Comparison of ENCODE assay signal across 15 mouse cellular contexts in the genomic region with DNA sequence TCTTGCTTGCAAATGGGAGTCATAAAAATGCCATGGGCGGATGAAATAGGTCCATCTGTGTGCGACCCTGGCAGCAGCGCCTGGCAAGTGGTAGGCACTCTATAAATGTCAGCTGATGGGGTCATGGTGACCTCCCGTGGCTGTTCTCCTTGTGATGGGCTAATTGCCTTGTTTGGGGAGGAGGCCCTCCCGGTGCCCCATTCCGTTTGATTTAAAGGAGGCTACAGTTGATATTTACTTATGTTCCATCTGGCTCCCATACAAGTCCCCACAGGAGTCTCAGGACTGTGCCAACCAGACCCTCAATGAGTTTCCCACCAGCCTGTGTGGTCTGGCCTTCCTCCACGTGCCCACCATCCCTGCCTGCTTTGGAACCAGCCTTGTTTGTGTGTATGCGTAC.
DNase-seq lines count a peak whose midpoint lies in the region; ATAC-seq lines count a peak whose summit lies in the region.
"Had no signal": no experiment of that assay in that cellular context is flagged by ENCODE, and none has a peak within 500 bp of the region (broad histone marks: within the 10 kb centered on the region; RNA-seq: fewer than 3 reads in every experiment).

No protein-coding gene starts in this region.

- no peaks in the 10 kb centered on the region; the same call in 1 of the 2 replicates for H3K9me3 ChIP-seq in heart, embryonic 11.5 days (replicated peaks; ENCODE audit: control insufficient read depth, low read length)
- H3K9me3 ChIP-seq in midbrain, embryonic 11.5 days (ENCODE audit: control insufficient read depth, low read length): no peaks in the 10 kb centered on the region
- no peaks in the 10 kb centered on the region for H3K9me3 ChIP-seq in midbrain, embryonic 16.5 days (replicated peaks; ENCODE audit: control insufficient read depth, low read length, poor library complexity, severe bottlenecking)
- no peaks in the 10 kb centered on the region for H3K9me3 ChIP-seq in neural tube, embryonic 14.5 days (ENCODE audit: control insufficient read depth, low read length)
- H3K9me3 ChIP-seq: heart, embryonic 15.5 days; hindbrain, embryonic 13.5 days; kidney, embryonic 15.5 days had no signal

- no peak overlapping the region for H3K27ac ChIP-seq in heart, embryonic 11.5 days (ENCODE audit: low read depth, low read length)
- H3K27ac ChIP-seq in midbrain, embryonic 11.5 days (ENCODE audit: low read depth, low read length): no peak overlapping the region
- H3K27ac ChIP-seq in midbrain, embryonic 16.5 days (ENCODE audit: low read length): no peak overlapping the region
- H3K27ac ChIP-seq in neural tube, embryonic 14.5 days (ENCODE audit: low read depth, low read length): no peak overlapping the region
- H3K27ac ChIP-seq: heart, embryonic 15.5 days; hindbrain, embryonic 13.5 days; macrophage had no signal

- no peak overlapping the region for H3K4me2 ChIP-seq in heart, embryonic 11.5 days
- H3K4me2 ChIP-seq in midbrain, embryonic 11.5 days: no peak overlapping the region
- H3K4me2 ChIP-seq in midbrain, embryonic 16.5 days (ENCODE audit: low read length): no peak overlapping the region
- no peak overlapping the region for H3K4me2 ChIP-seq in neural tube, embryonic 14.5 days (ENCODE audit: low read depth, low read length)
- H3K4me2 ChIP-seq: heart, embryonic 15.5 days; hindbrain, embryonic 13.5 days; kidney, embryonic 15.5 days had no signal

- DNase-seq in heart, adult 11 months: peak; percentile 48
- peak; percentile 41 for DNase-seq in midbrain, embryonic 11.5 days (ENCODE audit: low spot score, missing footprints)
- DNase-seq in forelimb bud, embryonic 11.5 days (ENCODE audit: low read depth, low spot score): peak; percentile 48
- no peak for DNase-seq in adrenal gland, adult 2 months
- DNase-seq: liver; lung, adult 2 months; right cerebral cortex, postnatal 4 days; thymus, postnatal 25 days had no signal

- no peaks in the 10 kb centered on the region for H3K36me3 ChIP-seq in heart, embryonic 11.5 days (ENCODE audit: control insufficient read depth, insufficient read depth, low read length)
- H3K36me3 ChIP-seq in midbrain, embryonic 11.5 days (ENCODE audit: control insufficient read depth, insufficient read depth, low read length): no peaks in the 10 kb centered on the region
- no peaks in the 10 kb centered on the region for H3K36me3 ChIP-seq in midbrain, embryonic 16.5 days (ENCODE audit: control insufficient read depth, insufficient read depth, low read length)
- no peaks in the 10 kb centered on the region for H3K36me3 ChIP-seq in neural tube, embryonic 14.5 days (ENCODE audit: control insufficient read depth, insufficient read depth, low read length)
- H3K36me3 ChIP-seq: heart, embryonic 15.5 days; hindbrain, embryonic 13.5 days; kidney, embryonic 15.5 days had no signal

- H3K4me1 ChIP-seq in heart, embryonic 11.5 days (ENCODE audit: control insufficient read depth, insufficient read depth, low read length): no peaks in the 10 kb centered on the region
- no peaks in the 10 kb centered on the region for H3K4me1 ChIP-seq in midbrain, embryonic 11.5 days (ENCODE audit: control insufficient read depth, insufficient read depth, low read length)
- no peaks in the 10 kb centered on the region for H3K4me1 ChIP-seq in midbrain, embryonic 16.5 days (ENCODE audit: control insufficient read depth, insufficient read depth, low read length)
- no peaks in the 10 kb centered on the region for H3K4me1 ChIP-seq in neural tube, embryonic 14.5 days (ENCODE audit: control insufficient read depth, insufficient read depth, low read length)
- H3K4me1 ChIP-seq: heart, embryonic 15.5 days; hindbrain, embryonic 13.5 days had no signal

- ATAC-seq in heart, embryonic 11.5 days (replicated peaks; ENCODE audit: insufficient number of reproducible peaks, low FRiP score, low TSS enrichment): no peak
- ATAC-seq in midbrain, embryonic 11.5 days (ENCODE audit: low FRiP score): no peak
- ATAC-seq in midbrain, embryonic 16.5 days: no peak
- ATAC-seq in neural tube, embryonic 14.5 days (ENCODE audit: low read depth): peak; percentile 87

- H3K27me3 ChIP-seq in heart, embryonic 11.5 days (ENCODE audit: control insufficient read depth, insufficient read depth, low read length): no peaks in the 10 kb centered on the region
- no peaks in the 10 kb centered on the region for H3K27me3 ChIP-seq in midbrain, embryonic 11.5 days (ENCODE audit: control insufficient read depth, insufficient read depth, low read length)
- no peaks in the 10 kb centered on the region for H3K27me3 ChIP-seq in midbrain, embryonic 16.5 days (ENCODE audit: control insufficient read depth, insufficient read depth, low read depth, low read length)
- H3K27me3 ChIP-seq in neural tube, embryonic 14.5 days (ENCODE audit: control insufficient read depth, insufficient read depth, low read length): no peaks in the 10 kb centered on the region
- H3K27me3 ChIP-seq: heart, embryonic 15.5 days; hindbrain, embryonic 13.5 days; kidney, embryonic 15.5 days had no signal

- H3K4me3 ChIP-seq in heart, embryonic 11.5 days (ENCODE audit: low read depth, low read length): no peak overlapping the region
- H3K4me3 ChIP-seq in midbrain, embryonic 11.5 days (ENCODE audit: low read depth, low read length): no peak overlapping the region
- no peak overlapping the region for H3K4me3 ChIP-seq in midbrain, embryonic 16.5 days (ENCODE audit: low read depth, low read length)
- no peak overlapping the region for H3K4me3 ChIP-seq in neural tube, embryonic 14.5 days (ENCODE audit: low read depth, low read length)
- H3K4me3 ChIP-seq: heart, embryonic 15.5 days; hindbrain, embryonic 13.5 days; kidney, embryonic 15.5 days had no signal

- no peak overlapping the region for H3K9ac ChIP-seq in heart, embryonic 11.5 days (ENCODE audit: low read depth, low read length)
- no peak overlapping the region for H3K9ac ChIP-seq in midbrain, embryonic 11.5 days (ENCODE audit: low read length)
- no peak overlapping the region for H3K9ac ChIP-seq in midbrain, embryonic 16.5 days (ENCODE audit: low read depth, low read length)
- H3K9ac ChIP-seq in neural tube, embryonic 14.5 days (replicated peaks; ENCODE audit: low read depth, low read length): no peak overlapping the region
- H3K9ac ChIP-seq: heart, embryonic 15.5 days; hindbrain, embryonic 13.5 days; kidney, embryonic 15.5 days had no signal

- whole genome bisulfite sequencing in heart, embryonic 11.5 days (ENCODE audit: insufficient replicate concordance): 84% methylated on average over 8 of the region's 8 CpGs
- WGBS in midbrain, embryonic 11.5 days: 85% methylated on average over 8 of the region's 8 CpGs
- WGBS in midbrain, embryonic 16.5 days: 81% methylated on average over 8 of the region's 8 CpGs
- WGBS in neural tube, embryonic 14.5 days: 31% methylated on average over 8 of the region's 8 CpGs
